Mouse (Mus musculus): ENCODE data around the gene Sap18b.
"Not testable (repeated sequence)": the region's sequence is repeated elsewhere in the genome, so short reads cannot be mapped to it uniquely, and the experiment has no call there.

The Sap18b gene

DNA sequence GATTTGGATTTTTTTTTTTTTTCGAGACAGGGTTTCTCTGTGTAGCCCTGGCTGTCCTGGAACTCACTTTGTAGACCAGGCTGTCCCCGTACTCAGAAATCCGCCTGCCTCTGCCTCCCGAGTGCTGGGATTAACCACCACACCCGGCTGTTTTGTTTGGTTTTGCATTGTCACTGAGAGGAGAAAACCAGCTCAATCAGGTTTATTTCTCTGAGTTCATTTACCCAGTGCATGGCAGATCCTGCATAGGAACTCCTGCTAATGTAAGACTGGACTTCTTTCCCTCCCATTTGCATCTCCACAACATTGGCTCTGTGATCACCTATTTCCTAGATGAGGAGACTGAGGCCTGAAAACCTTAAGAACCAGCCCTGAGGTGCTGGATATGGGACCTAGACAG lies 3.0 kb upstream of the Sap18b start:
- no peak for DNase-seq (ENCODE audit: low spot score)

DNA sequence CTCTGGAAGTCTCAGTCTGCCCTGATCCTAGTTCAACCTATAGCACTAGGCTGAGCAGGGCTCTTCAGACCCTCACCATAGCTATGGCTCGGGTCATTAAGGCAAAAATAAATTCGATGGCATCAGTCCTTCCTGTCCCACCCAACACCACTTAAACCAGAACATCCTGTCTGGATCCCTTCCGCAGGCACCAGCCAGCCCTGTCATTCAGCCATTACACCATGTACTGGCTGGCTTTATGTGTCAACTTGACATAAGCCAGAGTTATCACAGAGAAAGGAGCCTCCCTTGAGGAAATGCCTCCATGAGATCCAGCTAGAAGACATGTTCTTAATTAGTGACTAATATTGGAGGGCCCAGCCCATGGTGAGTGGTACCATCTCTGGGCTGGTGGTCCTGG lies 2.4 kb upstream of the Sap18b start:
- DNase-seq (ENCODE audit: low spot score) = peak; percentile 76

DNA sequence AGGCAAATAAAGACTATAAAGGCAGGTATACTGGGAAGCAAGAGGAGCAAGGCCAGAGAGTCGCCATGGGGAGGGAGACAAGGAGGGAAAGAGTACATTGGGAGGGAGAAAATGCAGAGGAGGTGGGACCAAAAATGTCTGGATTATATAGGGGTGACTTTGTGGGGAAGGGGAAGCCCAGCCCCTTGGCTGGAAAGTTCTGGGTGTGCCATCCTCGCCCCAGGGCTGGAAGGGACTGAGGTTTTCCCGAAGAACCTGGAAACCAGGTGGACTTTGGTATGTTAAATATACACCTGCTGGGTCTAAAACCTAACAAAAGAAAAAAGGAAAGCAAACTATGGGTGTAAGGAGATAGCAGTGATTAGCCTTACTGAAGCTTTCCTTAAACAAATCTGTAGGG lies 5.0 kb downstream of the Sap18b start:
- DNase-seq (ENCODE audit: low spot score) = no peak

DNA sequence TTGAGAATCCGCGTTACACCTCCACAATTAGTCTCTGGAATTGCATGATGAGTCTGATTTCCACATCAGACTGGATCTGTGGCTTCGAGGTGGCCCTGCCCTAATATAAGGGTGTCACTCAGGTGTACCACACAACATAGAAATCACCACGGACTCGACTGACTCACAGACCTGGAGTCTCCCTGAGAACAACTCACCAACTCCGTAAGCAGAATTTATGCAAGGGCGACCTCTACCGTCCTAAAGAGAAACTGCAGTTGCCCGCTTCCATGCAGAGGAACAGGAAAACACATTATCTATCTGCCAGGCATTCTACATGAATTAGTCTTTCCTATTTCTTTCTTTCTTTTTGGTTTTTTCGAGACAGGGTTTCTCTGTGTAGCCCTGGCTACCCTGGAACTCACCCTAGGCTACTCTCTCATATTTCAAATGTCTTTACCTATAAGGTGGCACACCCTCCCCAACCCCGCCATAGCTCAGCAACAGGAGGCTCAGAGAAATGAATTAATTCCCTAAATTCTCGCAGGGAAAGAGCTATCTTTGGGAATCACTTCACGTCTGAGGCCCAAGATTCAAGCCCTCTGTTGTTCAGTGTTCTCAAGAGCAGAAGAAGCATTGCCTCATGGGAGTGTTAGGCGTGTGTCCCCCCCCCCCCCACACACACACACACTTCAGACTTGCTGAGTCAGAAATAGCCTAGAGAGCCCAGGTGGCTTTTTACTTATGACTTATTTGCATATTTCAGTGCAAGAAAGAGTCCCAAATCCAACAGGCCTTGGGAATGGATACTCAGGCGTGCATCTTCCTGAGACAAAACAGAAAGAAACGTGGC lies 7.7 kb downstream of the Sap18b start:
- peak; percentile 91 for DNase-seq (ENCODE audit: low spot score)

DNA sequence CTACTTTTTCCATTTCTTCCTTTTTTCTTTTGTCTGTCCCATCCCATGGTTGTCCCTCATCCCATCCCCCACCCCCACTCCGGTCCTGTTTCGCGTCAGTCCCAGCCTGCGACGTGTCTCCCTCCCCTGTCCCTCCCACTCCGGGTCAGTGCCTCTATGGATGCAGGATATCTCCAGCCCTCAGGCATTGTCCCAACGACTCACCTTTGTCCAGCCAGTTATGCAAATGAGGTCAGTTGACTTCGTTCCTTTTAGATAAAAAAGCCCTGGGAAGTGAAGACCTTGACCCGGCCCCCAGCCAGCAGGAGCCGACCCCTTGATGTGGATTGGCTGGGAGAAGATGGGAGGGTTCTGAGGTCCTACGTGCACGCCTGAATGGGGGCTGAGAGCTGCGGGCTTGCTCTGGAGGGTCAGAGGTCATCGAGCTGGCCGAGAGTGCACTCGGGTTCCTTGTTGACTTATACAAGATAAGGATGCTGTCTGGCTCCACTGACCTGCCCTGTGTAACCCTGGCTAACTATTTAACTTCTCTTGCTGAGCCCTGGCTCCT lies 8.4 kb downstream of the Sap18b start:
- DNase-seq (ENCODE audit: low spot score) = peak; percentile 66

DNA sequence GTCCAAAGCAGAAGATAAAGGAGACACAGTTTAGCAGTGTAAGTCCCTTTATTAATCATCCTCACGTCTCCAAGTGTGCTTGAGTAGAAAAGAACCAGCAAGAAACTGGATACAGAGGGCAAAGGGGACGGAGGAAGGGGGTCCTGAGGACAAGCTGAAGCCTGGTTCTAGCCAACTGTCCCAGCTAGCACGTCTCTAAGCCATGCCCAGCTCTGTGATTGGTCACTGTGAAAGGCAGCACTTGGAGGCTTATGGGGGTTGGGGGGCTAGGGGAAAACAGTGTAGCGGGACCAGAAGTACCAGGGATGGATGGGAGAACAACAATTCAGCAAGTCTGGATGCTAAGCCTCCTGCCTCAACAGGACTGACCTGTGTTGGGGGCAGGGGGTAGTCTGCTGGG lies 10.7 kb downstream of the Sap18b start:
- no peak for DNase-seq (ENCODE audit: low spot score)

DNA sequence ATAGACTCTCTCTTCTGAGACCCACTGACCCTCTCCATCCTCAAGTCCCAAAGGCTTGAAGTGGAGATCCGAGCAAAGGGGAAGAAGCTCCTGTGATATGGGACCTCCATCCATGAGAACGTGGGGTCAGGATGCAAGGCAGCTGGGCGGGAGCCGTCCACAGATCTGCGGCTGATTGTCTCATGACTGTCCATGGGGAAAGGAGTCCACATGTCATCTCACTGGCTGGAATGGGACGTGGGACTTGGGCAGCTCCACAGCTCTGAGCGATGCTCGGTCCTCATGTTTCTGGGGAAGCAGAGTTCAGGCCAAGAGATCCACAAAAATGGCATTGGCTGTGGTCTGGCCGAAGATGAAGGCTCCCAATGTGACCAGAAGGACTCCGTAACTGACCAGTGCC lies 12.1 kb downstream of the Sap18b start:
- no peak for DNase-seq (ENCODE audit: low spot score)

DNA sequence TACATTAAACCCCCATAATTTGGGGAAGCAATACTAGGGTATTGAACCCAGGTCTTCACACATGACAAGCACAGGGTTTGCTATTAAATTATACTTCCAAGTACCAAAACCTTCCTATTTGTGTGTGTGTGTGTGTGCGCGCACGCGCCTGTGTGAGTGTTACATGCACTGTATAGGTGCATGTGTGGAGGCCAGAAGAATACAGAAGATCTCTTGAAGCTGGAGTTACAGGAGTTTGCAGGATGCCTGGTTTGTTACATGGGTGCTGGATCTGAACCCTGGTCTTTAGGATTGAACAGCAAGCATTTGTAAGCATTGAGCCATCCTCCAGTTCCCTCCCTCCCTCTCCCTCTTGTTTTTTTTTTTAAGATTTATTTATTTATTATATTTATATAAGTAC lies 14.1 kb downstream of the Sap18b start:
- no peak for DNase-seq (ENCODE audit: low spot score)

DNA sequence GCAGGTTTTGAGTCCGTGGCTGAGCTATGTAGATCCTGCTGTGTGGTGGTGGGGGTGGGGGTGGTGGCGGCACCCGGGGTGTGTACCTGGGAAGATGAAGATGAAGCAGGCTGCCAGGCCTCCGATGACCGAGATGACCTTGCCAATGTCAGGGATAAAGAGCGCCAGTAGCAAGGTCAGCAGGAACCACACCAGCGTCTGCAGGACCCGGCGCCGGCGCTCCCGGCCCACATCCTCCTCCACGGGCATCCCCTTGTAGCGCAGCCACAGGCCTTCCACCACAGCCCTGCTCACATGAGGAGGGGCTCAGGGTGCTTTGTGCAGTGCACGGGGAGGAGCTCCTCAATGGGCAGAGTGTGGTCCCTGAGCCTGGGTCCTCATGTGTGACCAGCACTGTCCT lies 16.3 kb downstream of the Sap18b start:
- DNase-seq (ENCODE audit: low spot score) = no peak

DNA sequence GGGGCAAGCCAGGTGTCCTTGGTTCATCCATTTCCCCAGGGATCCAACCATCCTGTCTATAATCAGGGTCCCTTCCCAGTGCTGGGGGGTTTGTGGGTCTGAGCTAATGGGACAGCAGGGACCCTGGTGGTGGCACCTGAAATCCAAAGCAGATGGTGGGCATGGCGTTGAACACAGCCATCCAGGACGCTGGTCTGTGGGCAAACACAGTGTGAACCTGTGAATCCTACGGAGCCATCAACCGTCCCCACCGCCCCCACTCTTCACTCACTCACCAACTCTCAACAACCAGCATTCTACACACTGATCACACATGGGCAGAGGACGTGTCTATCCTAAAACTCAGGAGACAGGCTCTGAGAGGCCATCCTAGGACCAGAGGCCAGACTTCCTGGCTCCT lies 18.8 kb downstream of the Sap18b start:
- DNase-seq (ENCODE audit: low spot score) = no peak

DNA sequence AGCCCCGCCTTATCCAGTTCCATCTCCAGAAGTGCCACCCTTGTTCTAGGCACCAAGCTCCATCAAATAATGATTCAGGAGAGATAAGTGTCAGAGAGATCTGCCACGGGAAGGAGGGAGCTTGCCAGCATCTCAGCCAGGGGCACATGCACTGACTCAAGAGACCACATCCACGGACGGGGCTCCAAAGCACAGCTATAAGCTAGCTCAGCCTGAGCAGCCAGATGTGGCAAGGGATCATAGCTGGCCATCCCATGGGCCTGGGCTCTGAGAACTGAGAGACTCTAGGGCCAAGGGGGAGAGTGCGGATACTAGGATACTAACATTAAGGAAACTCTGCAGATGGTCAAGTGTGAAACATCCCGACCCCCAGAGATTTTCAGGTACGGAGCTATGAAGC lies 19.9 kb downstream of the Sap18b start:
- DNase-seq (ENCODE audit: low spot score) = no peak

DNA sequence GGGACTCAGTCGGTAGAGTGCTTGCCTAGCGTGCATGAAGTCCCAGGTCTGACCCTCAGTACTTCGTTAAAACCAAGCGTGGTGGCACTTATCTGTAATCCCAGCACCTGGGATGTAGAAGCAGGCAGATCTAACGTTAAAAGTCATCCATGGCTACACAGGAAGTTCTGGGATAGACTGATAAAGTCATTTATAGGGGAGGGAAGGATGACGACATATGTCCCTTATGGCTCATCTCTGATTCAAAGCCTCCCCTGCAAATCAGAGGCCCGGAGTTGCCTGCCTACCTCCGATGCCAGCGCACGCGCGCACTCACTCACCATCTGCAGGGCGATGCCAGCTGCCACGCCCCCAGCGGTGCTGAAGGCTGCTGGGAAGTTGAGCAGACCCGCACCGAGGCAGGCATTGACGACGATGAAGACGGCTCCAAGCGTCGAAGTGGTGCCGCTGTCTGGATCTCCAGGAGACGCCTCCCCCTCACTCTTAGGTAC lies 23.0 kb downstream of the Sap18b start:
- no peak for DNase-seq (ENCODE audit: low spot score)

DNA sequence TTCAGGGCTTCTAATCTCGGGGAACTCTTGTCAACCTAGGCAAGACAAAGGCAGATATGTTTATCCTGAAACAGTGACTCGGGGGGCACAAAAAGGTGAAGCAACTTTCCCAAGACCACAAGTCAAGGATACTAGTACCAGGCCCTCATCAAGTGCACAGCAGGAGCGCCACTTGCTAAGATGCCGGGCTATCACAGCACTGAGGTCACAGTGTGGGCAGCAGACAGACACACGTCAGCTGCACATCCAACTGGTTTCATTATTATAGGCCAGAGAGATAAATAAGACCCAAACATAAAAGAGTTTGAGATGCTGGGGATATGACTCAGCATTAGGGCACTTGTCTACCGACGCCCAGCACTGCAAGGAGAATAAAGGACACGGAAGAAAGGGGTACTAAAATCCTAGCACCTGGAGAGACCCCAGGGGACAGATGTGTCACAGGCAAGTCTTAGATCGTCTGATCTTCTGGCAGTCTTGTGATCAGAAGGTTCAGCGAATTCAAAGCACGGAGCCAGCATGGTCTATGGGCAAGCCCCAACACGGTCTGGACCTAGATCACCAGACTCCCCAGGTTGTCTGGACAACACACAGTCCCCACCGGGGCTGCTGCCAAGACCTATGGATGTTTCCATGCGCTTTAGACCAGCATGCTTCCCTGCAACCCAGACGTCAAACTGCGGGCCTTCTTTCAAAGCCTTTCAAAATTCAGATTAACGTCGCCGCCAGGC lies 23.8 kb downstream of the Sap18b start:
- no peak for DNase-seq (ENCODE audit: low spot score)

DNA sequence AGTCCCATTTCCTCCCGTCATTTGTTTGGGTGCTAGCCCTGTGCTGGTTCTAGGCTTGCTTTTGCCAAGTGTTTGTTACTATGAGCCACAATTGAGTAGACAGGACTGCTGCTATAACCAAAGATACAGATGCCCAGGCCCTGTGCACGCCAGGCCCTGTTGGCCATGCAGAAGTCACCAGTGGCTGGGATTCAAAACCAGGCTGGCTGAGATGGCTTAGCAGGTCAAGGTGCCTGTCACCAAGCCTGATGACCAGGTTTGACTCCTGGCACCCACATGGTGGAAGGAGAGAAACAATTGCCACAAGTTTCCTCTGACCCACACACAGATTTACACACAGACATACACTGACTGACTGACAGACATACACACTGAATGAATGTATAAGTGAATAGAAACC lies 25.2 kb downstream of the Sap18b start:
- DNase-seq (ENCODE audit: low spot score) = no peak

DNA sequence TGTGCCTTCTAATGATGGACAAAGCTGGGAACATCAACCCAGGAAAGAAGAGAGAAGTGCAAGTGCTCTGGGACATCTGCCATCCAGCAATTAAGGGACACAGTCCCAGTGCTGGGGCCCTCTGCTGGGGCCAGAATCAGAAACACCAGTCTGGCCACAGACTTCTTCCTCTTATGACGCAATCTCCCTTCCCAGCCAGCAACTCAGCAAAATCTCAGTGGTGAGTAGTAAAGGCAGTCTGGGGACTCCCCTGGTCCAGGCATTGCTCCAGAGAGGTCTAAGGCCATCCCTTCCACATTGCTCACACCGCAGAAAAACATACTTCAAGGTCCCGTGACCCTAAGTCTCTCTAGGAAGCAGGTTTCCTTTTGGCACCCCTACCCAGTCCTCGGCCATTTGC lies 27.1 kb downstream of the Sap18b start:
- DNase-seq (ENCODE audit: low spot score) = peak; percentile 91

DNA sequence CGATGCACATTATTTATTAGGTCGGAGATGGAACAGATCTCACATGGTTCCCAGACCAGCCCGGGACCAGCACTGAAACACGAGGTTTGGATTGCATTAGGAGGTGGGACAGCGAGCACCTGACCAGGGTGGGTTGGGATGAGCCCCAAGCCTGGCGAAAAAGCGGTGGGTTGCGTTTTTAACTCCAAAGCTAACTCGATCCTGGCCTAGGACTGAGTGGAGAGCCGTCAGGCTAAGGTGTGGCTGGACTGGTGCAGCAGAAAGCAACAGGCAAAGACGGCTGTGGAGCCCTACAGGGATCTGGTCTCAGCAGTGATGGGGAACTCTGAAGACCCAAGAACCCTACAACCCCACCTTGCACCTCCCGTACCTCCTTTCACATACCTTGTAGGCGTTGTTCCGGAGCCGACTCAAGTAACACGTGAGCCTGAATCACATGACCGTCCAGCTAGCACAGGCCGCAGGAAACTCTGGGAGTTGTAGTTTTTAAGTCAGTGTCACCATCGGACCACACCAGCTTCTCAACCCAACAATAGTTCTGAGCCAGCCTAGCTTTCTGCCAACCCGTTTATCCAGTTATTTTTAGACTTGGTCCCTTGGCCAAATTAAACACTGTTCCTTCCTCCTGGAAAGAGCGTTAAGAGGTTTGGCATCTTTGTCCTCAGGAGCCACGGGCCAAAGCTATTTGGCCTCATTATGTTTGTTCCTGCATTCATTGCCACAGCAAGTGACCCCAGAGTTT lies 28.1 kb downstream of the Sap18b start, which contains the start of gene Slc38a7:
Slc38a7 (minus strand) TSS at position 438 of the 742 bp plus-strand sequence.
- DNase-seq (ENCODE audit: low spot score) = peak; percentile 94

DNA sequence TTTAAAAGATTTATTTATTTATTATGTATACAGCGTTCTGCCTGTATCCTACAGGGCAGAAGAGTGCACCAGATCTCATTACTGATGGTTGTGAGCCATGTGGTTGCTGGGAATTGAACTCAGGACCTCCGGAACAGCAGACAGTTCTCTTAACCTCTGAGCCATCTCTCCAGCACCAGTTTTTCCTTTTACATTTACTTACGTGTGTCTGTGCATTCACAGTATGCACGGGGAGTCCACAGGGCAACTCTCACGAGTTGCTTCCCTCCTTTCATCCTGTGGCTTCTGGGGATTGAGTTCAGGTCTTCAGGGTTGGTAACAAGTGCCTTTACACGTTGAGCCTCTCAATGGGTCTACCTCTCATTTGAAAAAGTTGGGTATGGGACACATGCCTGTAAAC lies 29.0 kb downstream of the Sap18b start:
- DNase-seq (ENCODE audit: low spot score) = no peak

DNA sequence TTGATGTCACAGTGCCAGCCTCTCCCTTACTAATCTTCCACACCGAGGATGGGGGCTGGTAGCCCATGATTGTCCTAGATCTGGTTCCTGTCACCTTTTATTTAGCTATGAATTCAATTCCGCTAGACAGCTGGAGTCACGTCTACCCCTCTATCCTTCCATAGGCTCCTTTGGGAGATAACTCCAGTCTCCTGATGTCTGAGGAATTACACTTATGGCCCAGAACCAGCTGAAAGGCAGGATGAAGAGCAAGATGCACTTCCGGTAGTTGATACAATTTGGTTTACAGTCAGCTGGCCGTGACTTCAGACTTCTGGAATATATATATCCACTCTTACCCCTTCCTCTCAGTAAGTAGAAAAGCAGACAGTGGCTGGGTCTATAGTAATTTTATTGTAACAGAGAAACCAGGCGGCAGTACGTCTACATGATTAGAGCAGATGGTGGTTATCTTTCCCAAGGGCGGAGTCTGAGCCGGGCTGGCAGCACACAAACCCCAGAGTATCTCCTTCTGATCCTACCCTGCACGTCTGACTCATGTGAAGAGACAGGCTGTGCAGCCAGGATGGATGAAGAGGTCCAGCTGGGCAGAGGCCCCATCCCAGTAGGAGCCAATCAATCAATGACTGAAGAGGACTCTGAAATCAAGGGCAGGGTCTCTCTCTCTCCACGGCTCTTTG lies 38.8 kb downstream of the Sap18b start:
- peak; percentile 79 for DNase-seq (ENCODE audit: low spot score)

DNA sequence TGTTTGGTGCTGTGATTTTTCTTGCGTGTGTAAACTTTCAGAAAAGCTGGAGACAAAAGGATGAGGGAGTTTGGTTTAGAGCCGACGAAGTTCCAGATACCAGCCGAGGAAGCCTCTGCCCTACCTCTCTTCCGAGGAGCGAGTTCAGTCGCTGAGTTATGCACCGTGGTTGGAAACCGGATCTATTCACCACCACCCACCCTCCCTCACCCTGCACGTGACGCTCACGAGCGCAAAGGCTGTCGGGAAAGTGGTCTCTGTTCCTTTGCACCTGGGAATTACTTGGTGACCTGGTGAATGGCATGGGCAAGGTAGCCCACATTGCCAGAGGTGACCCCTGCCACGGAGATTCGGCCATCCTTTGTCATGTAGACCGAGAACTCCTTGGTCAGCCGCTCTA lies 39.7 kb downstream of the Sap18b start:
- DNase-seq (ENCODE audit: low spot score) = not testable (repeated sequence)

DNA sequence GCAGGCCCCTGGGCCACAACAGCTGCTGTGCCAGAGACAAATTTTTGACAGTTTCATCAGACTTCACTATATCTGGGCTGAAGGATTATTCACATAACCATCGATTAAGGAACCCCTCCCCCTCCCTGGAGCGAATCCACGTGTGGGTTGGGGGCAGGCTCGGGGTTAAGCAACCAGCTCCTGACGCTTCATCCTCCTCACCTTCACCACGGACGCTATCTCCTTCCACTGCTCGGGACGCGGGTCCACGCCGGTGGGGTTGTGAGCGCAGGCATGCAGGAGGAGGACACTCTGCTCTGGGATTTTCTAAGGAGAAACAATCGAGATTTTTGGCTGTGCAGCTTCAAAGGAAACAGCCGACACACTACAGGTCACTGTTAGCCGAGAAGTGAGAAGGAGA lies 46.5 kb downstream of the Sap18b start:
- no peak for DNase-seq (ENCODE audit: low spot score)

DNA sequence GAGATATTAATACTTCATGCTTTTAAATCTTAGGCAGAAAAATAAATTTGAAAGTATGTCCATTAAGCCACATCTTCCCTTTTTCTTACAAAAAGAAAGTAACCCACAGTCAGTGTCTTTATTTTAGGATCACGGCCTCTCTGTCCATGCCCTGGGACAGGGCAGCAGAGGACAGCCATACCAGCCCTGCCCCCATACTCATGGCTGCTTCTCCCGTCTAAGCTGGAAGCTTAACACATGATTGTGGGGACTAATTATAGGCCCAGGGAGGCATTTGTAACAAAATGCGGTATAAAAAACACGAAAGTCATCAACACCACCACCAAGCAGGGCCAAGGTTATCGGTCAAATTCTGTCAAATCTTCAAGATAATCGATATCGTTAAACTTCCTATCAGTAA lies 50.1 kb downstream of the Sap18b start:
- DNase-seq (ENCODE audit: low spot score) = no peak
